Mouse (Mus musculus) MEL (cell line): Measurements from ENCODE around the gene Stat1. TPM values are rescaled to one million over a fixed set of nuclear protein-coding genes. Genes with fewer than 3 reads are reported as not detected.

Experiments used
- DNase-seq: peaks from one replicate; pipeline ENCODE4 v3.0.0; 2011; ENCODE audit warnings: low read depth, low spot score
- H3K27ac ChIP-seq: 2 replicates; pipeline ENCODE4 v1.5.1; 2012; ENCODE audit warnings: low read depth, mild to moderate bottlenecking, control low read depth, low read length, moderate library complexity; ENCODE audit not compliant: control insufficient read depth
- H3K27me3 ChIP-seq, 2 experiments: fragments of 150-350 bp in 1 of 2; sonication (generic) in 1 of 2; 2 replicates each; pipeline ENCODE4 v1.6.1; 2012; ENCODE audit warnings: low read length in 2 of 2, mild to moderate bottlenecking in 2 of 2, improper control_type of control experiment in 1 of 2, moderate library complexity in 1 of 2; ENCODE audit not compliant: insufficient read depth in 2 of 2, control insufficient read depth in 1 of 2
- H3K36me3 ChIP-seq, 2 experiments: 2 replicates each; pipeline ENCODE4 v1.6.1; 2012 to 2014; ENCODE audit warnings: low read length in 2 of 2, improper control_type of control experiment in 1 of 2, inconsistent platforms in 1 of 2, mild to moderate bottlenecking in 1 of 2; ENCODE audit not compliant: insufficient read depth in 2 of 2, control insufficient read depth in 1 of 2
- H3K4me1 ChIP-seq, 2 experiments: fragments of 150-350 bp in 1 of 2; sonication (generic) in 1 of 2; 2 replicates each; pipeline ENCODE4 v1.6.1; 2012; ENCODE audit warnings: low read length in 2 of 2, improper control_type of control experiment in 1 of 2, mild to moderate bottlenecking in 1 of 2; ENCODE audit not compliant: insufficient read depth in 2 of 2, control insufficient read depth in 1 of 2
- H3K4me3 ChIP-seq, 2 experiments: fragments of 150-350 bp in 1 of 2; sonication (generic) in 1 of 2; 2 replicates each; pipeline ENCODE4 v1.5.1; 2012; ENCODE audit warnings: low read depth in 2 of 2, low read length in 2 of 2, mild to moderate bottlenecking in 2 of 2, moderate library complexity in 2 of 2, control low read depth in 1 of 2, improper control_type of control experiment in 1 of 2; ENCODE audit not compliant: control insufficient read depth in 1 of 2, insufficient read depth in 1 of 2
- H3K79me2 ChIP-seq: 2 replicates; pipeline ENCODE4 v1.6.1; 2012; ENCODE audit warnings: mild to moderate bottlenecking, low read length, moderate library complexity; ENCODE audit not compliant: control insufficient read depth, poor library complexity, insufficient read depth
- H3K9ac ChIP-seq: 2 replicates; pipeline ENCODE4 v1.6.1; 2012; ENCODE audit warnings: low read depth, mild to moderate bottlenecking, control low read depth, low read length, moderate library complexity; ENCODE audit not compliant: control insufficient read depth, poor library complexity, severe bottlenecking
- H3K9me3 ChIP-seq: fragments of 150-350 bp; sonication (generic); replicated peaks from 2 replicates; pipeline ENCODE4 v1.6.1; 2012; ENCODE audit warnings: mild to moderate bottlenecking, low read length, improper control_type of control experiment, moderate library complexity; ENCODE audit not compliant: insufficient read depth
- CHD1 ChIP-seq: IDR thresholded peaks from 2 replicates; pipeline ENCODE4 v1.6.1; 2012; ENCODE audit warnings: low read depth, mild to moderate bottlenecking, inconsistent platforms, low read length, improper control_type of control experiment
- CTCF ChIP-seq, 3 experiments: IDR thresholded peaks in 2 of 3; conservative IDR thresholded peaks in 1 of 3; 2 replicates each; pipeline ENCODE4 v1.5.1; 2011 to 2012; ENCODE audit warnings: low read length in 3 of 3, low read depth in 2 of 3, mild to moderate bottlenecking in 2 of 3, improper control_type of control experiment in 1 of 3, inconsistent platforms in 1 of 3, mixed read lengths in 1 of 3, moderate library complexity in 1 of 3; ENCODE audit not compliant: control insufficient read depth in 1 of 3, insufficient read depth in 1 of 3, poor library complexity in 1 of 3, severe bottlenecking in 1 of 3
- ETS1 ChIP-seq: IDR thresholded peaks from 2 replicates; pipeline ENCODE4 v1.6.1; 2012; ENCODE audit warnings: low read depth, mild to moderate bottlenecking, inconsistent platforms, low read length, improper control_type of control experiment, moderate library complexity
- GABPA ChIP-seq: IDR thresholded peaks from 2 replicates; pipeline ENCODE4 v1.6.1; 2012; ENCODE audit warnings: low read depth, mild to moderate bottlenecking, inconsistent platforms, low read length, improper control_type of control experiment, moderate library complexity
- HCFC1 ChIP-seq: IDR thresholded peaks from 2 replicates; pipeline ENCODE4 v1.6.1; 2012; ENCODE audit warnings: low read depth, mild to moderate bottlenecking, inconsistent platforms, low read length, improper control_type of control experiment, moderate library complexity
- KAT2A ChIP-seq: conservative IDR thresholded peaks from 2 replicates; pipeline ENCODE4 v1.6.1; 2012; ENCODE audit warnings: low read depth, low read length, improper control_type of control experiment, inconsistent platforms
- MAX ChIP-seq: IDR thresholded peaks from 2 replicates; pipeline ENCODE4 v1.6.1; 2011; ENCODE audit warnings: low read length, improper control_type of control experiment
- MEF2A ChIP-seq: IDR thresholded peaks from 2 replicates; pipeline ENCODE4 v1.6.1; 2014; ENCODE audit warnings: low read depth, mild to moderate bottlenecking, inconsistent platforms, low read length, improper control_type of control experiment; ENCODE audit not compliant: poor library complexity, insufficient replicate concordance, severe bottlenecking; ENCODE audit errors: extremely low read depth
- MXI1 ChIP-seq: IDR thresholded peaks from 2 replicates; pipeline ENCODE4 v1.6.1; 2011; ENCODE audit warnings: mild to moderate bottlenecking, low read depth, low read length, improper control_type of control experiment
- NRF1 ChIP-seq: IDR thresholded peaks from 2 replicates; pipeline ENCODE4 v1.6.1; 2014; ENCODE audit warnings: low read depth, mild to moderate bottlenecking, inconsistent platforms, low read length, improper control_type of control experiment, moderate library complexity; ENCODE audit not compliant: poor library complexity, insufficient read depth, severe bottlenecking
- POLR2AphosphoS2 ChIP-seq: IDR thresholded peaks from 2 replicates; pipeline ENCODE4 v1.6.1; 2011; ENCODE audit warnings: low read length, improper control_type of control experiment
- RAD21 ChIP-seq: IDR thresholded peaks from 2 replicates; pipeline ENCODE4 v1.6.1; 2011; ENCODE audit warnings: mild to moderate bottlenecking, low read depth, low read length, improper control_type of control experiment
- RCOR1 ChIP-seq: IDR thresholded peaks from 2 replicates; pipeline ENCODE4 v1.6.1; 2012; ENCODE audit warnings: low read depth, mild to moderate bottlenecking, inconsistent platforms, low read length, improper control_type of control experiment
- SMC3 ChIP-seq: IDR thresholded peaks from 2 replicates; pipeline ENCODE4 v1.6.1; 2011; ENCODE audit warnings: low read depth, low read length, improper control_type of control experiment
- TAL1 ChIP-seq: IDR thresholded peaks from 2 replicates; pipeline ENCODE4 v1.6.1; 2012; ENCODE audit warnings: mild to moderate bottlenecking, inconsistent platforms, low read length, moderate library complexity, mixed read lengths
- UBTF ChIP-seq: IDR thresholded peaks from 2 replicates; pipeline ENCODE4 v1.6.1; 2012; ENCODE audit warnings: low read depth, mild to moderate bottlenecking, inconsistent platforms, low read length, improper control_type of control experiment, moderate library complexity, borderline replicate concordance; ENCODE audit not compliant: insufficient read depth
- USF2 ChIP-seq, 2 experiments: IDR thresholded peaks; 2 replicates each; pipeline ENCODE4 v1.6.1; 2011 to 2012; ENCODE audit warnings: improper control_type of control experiment in 2 of 2, low read length in 2 of 2, borderline replicate concordance in 1 of 2, inconsistent platforms in 1 of 2, low read depth in 1 of 2, mild to moderate bottlenecking in 1 of 2; ENCODE audit not compliant: insufficient read depth in 1 of 2
- ZC3H11A ChIP-seq: IDR thresholded peaks from 2 replicates; pipeline ENCODE4 v1.6.1; 2012; ENCODE audit warnings: low read depth, mild to moderate bottlenecking, inconsistent platforms, low read length, improper control_type of control experiment
- ZNF384 ChIP-seq: IDR thresholded peaks from 2 replicates; pipeline ENCODE4 v1.6.1; 2012; ENCODE audit warnings: low read depth, mild to moderate bottlenecking, inconsistent platforms, low read length, improper control_type of control experiment
- polyA plus RNA-seq, 2 experiments: library from polyadenylated mRNA; stranded (reverse) in 1 of 2; unstranded in 1 of 2; fragments of >175 nt in 1 of 2; fragments of >200 nt in 1 of 2; gene quantifications; 2 replicates each; pipeline versions ENCODE4 v1.2.1 to v1.2.4; 2012; ENCODE audit warnings: low replicate concordance in 2 of 2, low read depth in 1 of 2; ENCODE audit not compliant: insufficient read length in 2 of 2, insufficient read depth in 1 of 2, missing spikeins in 1 of 2
- total RNA-seq: library from RNA; depleted of rRNA; stranded (reverse); fragments of 300-350 nt; gene quantifications from 2 replicates; pipeline ENCODE4 v1.2.3, GENCODE M21; 2012

The Stat1 gene
- total and polyA plus RNA-seq, 3 experiments = 9.7 to 44.0 (median 10.9) TPM

- H3K9ac ChIP-seq = no peak overlapping the region
- no peaks in the 10 kb centered on the region for H3K27me3 ChIP-seq
- no peak overlapping the region for H3K4me3 ChIP-seq
- peaks cover 5 to 14% of the 10 kb centered on the region in 2 experiments for H3K4me1 ChIP-seq
- H3K27ac ChIP-seq = no peak overlapping the region
- peak; percentile 74 for DNase-seq
- H3K36me3 ChIP-seq = peaks cover under 1 to 8% of the 10 kb centered on the region in 2 experiments; a peak in 3 of 4 replicates
- no peaks in the 10 kb centered on the region for H3K79me2 ChIP-seq
- TF ChIP-seq CTCF (IDR thresholded peaks at IDR 0.05 in 2 of 3, conservative IDR thresholded peaks at IDR 0.05 in 1 of 3; ENCODE audit: control insufficient read depth in 1 of 3, insufficient read depth in 1 of 3, low read depth in 2 of 3, low read length in 3 of 3, poor library complexity in 1 of 3, severe bottlenecking in 1 of 3) (peak; percentile 64 to 80 (median 72)), ZC3H11A (peak; percentile 57), MEF2A (no peak), RAD21 (peak; percentile 82), USF2 (IDR thresholded peaks at IDR 0.05; ENCODE audit: borderline replicate concordance in 1 of 2, insufficient read depth in 1 of 2, low read depth in 1 of 2, low read length in 2 of 2) (no peak), SMC3 (peak; percentile 70), UBTF (no peak), NRF1 (no peak)
- H3K9me3 ChIP-seq = no peaks in the 10 kb centered on the region
Observed at GRCm38 (mm10) chr1:52146214-52146970, 27.2 kb downstream of the Stat1 start.

GRCm38 (mm10) chr1:52147431-52147830, 28.2 kb downstream of the Stat1 start:
- H3K36me3 ChIP-seq = peaks cover 3 to 8% of the 10 kb centered on the region in 2 experiments

More at GRCm38 (mm10) chr1:52147431-52147830, 28.2 kb downstream of the Stat1 start:
- Histone ChIP-seq H3K9ac (no peak overlapping the region), H3K79me2 (no peaks in the 10 kb centered on the region), H3K27ac (no peak overlapping the region), H3K4me1 (peaks cover 5 to 14% of the 10 kb centered on the region in 2 experiments), H3K4me3 (no peak overlapping the region), H3K9me3 (no peaks in the 10 kb centered on the region), H3K27me3 (no peaks in the 10 kb centered on the region)
- no peak for TF ChIP-seq RCOR1
- no peak for TF ChIP-seq KAT2A
- no peak for TF ChIP-seq HCFC1
- TF ChIP-seq CTCF (IDR thresholded peaks at IDR 0.05 in 2 of 3, conservative IDR thresholded peaks at IDR 0.05 in 1 of 3; ENCODE audit: control insufficient read depth in 1 of 3, insufficient read depth in 1 of 3, low read depth in 2 of 3, low read length in 3 of 3, poor library complexity in 1 of 3, severe bottlenecking in 1 of 3) = no peak
- no peak for TF ChIP-seq ZNF384
- TF ChIP-seq TAL1 = no peak
- no peak for TF ChIP-seq GABPA
- no peak for TF ChIP-seq USF2 (IDR thresholded peaks at IDR 0.05; ENCODE audit: borderline replicate concordance in 1 of 2, insufficient read depth in 1 of 2, low read depth in 1 of 2, low read length in 2 of 2)
- TF ChIP-seq MAX = no peak
- TF ChIP-seq ETS1 = no peak
- no peak for TF ChIP-seq POLR2AphosphoS2
- no peak for TF ChIP-seq RAD21
- no peak for TF ChIP-seq CHD1
- no peak for TF ChIP-seq MXI1
- no peak for DNase-seq
